Mouse (Mus musculus) stomach, embryonic 15.5 days (tissue): ENCODE measurements at regions not wholly inside any gene's neighbourhood (a gene's known extent, or its start where the extent isn't known, plus 50 kb on each side); places are given as distances from the start of the nearest gene placed in this dataset.

Experiments
- ATAC-seq: fragments of 200-750 bp; cut with Nextera tagmentation; 2 replicates; pipeline ENCODE4 v1.8.0; 2017; ENCODE audit warnings: low read depth, moderate number of reproducible peaks, moderate TSS enrichment; ENCODE audit not compliant: insufficient read depth, low FRiP score
- H3K27ac ChIP-seq: fragments of 300-500 bp; sonication (generic); 2 replicates; pipeline ENCODE4 v1.5.1; 2015; ENCODE audit warnings: mild to moderate bottlenecking, inconsistent platforms
- H3K27me3 ChIP-seq: fragments of 300-500 bp; sonication (generic); replicated peaks from 2 replicates; pipeline ENCODE4 v1.6.1; 2015; ENCODE audit warnings: inconsistent platforms
- H3K36me3 ChIP-seq: fragments of 300-500 bp; sonication (generic); 2 replicates; pipeline ENCODE4 v1.6.1; 2015; ENCODE audit warnings: inconsistent platforms
- H3K4me1 ChIP-seq: fragments of 300-500 bp; sonication (generic); 2 replicates; pipeline ENCODE4 v1.6.1; 2015; ENCODE audit warnings: inconsistent platforms
- H3K4me2 ChIP-seq: fragments of 300-500 bp; sonication (generic); 2 replicates; pipeline ENCODE4 v1.6.1; 2015; ENCODE audit warnings: mild to moderate bottlenecking, inconsistent platforms
- H3K4me3 ChIP-seq: fragments of 300-500 bp; sonication (generic); replicated peaks from 2 replicates; pipeline ENCODE4 v1.5.1; 2015; ENCODE audit warnings: inconsistent platforms
- H3K9ac ChIP-seq: fragments of 300-500 bp; sonication (generic); 2 replicates; pipeline ENCODE4 v1.6.1; 2015; ENCODE audit warnings: inconsistent platforms
- H3K9me3 ChIP-seq: fragments of 300-500 bp; sonication (generic); 2 replicates; pipeline ENCODE4 v1.6.1; 2016; ENCODE audit warnings: inconsistent platforms
- WGBS: fragments of 180-500 bp; shearing (Covaris S2); methylation state at CpG from one replicate; pipeline ENCODE4 v1.1.7; 2015; 5-methylcytosine and 5-hydroxymethylcytosine counted together

DNA sequence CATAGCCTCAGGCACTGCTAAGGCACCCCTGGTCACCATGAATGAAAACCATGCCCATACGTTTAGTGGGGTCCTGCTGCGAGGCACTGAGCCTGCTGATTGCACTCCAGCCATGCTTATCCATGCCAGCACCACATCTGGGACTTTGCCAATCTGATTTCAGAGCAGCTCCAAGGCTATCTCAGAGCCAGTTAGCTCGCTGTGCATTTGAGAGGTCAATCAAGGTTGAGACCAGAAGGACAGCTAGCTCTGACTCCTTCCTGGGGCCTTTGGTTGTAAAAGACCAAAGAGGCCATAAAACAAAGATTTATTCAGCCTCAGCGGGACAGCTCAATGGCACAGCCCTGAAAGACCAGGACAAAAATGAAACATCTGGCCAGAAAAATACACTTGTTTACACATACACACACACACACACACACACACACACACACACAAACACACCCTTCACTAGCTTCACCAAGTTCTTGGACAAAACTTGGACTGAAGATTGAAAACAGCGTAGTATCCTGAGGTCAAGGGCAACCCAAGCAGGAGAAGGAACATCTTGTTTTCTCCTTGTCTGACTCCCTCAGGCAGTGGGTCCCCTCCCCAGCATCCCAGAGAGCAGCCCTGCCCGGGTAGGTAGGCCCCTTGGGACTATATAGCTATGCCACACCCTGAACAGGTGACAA is 201.5 kb upstream of the Dio3 start:
- Histone ChIP-seq H3K9ac (no peak overlapping the region), H3K4me1 (no peaks in the 10 kb centered on the region), H3K9me3 (no peaks in the 10 kb centered on the region), H3K4me3 (no peak overlapping the region), H3K27ac (0 out of 2 replicates have a peak overlapping the region, but pooled peaks have one; percentile 2), H3K36me3 (no peaks in the 10 kb centered on the region), H3K4me2 (no peak overlapping the region), H3K27me3 (no peaks in the 10 kb centered on the region)
- no peak for ATAC-seq
- 66% methylated on average over 6 of the region's 6 CpGs for WGBS

DNA sequence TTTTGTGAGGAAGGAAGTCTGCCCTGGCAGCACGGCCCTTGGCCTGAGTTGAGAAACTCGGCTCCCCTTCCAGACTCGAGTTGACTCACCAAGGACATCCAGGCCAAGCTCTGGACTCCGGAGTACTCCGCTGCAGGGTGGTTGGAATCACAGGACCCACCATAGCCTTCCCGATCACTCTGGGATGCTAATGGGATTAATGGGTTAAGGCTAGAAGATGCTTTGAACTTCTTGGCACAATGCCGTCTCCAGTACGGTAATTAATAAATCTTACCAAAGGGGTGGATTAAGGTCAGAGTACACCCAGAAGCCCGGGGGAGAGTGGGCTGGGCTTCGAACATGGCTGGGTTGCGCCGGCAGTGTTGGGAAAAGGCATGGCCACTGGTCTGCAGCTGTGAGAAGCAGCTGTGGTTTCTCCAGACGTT is 200.8 kb upstream of the Dio3 start:
- 0 out of 2 replicates have a peak overlapping the region, but pooled peaks have one; percentile 2 for H3K27ac ChIP-seq
- ATAC-seq = no peak

DNA sequence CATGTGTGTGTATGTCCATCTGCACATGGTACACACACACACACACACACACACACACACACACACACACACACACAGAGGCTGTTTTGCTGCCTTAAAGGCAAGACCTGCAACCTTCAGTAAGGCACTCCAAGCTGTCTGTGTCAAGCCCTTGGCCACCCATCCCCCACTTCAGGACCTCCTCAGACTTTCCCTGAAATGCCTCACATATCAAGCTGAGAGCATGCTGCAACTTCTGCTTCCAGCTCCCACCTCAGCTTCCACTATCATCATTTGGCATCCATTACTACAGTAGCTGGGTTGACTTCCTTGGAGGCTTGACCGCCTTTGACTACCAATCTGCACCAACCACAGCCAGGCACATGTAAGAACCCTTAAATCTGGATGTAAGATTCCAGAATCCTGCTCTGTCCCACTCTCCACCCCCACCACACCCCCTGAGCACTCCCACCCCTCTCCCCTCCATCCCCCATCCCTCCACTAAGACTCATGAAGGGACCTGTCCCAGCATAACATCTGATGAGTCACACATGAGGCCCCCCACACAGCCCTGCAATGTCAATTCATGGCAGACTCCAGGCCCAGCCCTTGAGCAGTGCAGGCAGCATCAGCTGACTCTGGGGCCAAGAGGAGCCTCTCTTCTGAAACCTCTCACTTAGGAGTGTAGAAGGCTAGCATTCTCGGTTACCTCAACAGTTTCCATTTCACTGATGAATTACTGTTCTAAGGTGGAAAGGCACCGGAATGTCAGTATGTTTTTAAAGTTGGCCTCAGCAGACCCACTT is 196.8 kb upstream of the Dio3 start:
- Histone ChIP-seq H3K27me3 (no peaks in the 10 kb centered on the region), H3K9ac (no peak overlapping the region), H3K4me3 (no peak overlapping the region), H3K4me1 (no peaks in the 10 kb centered on the region), H3K4me2 (no peak overlapping the region), H3K27ac (no peak overlapping the region), H3K36me3 (no peaks in the 10 kb centered on the region), H3K9me3 (no peaks in the 10 kb centered on the region)
- no peak for ATAC-seq
- 81% methylated on average over 3 of the region's 3 CpGs for WGBS

More for the DNA sequence above, 200.8 kb upstream of the Dio3 start:
- no peak overlapping the region for H3K9ac ChIP-seq
- H3K9me3 ChIP-seq = no peaks in the 10 kb centered on the region
- WGBS = 54% methylated on average over 13 of the region's 13 CpGs
- no peak overlapping the region for H3K4me2 ChIP-seq
- no peaks in the 10 kb centered on the region for H3K27me3 ChIP-seq
- no peaks in the 10 kb centered on the region for H3K36me3 ChIP-seq
- no peak overlapping the region for H3K4me3 ChIP-seq
- H3K4me1 ChIP-seq = no peaks in the 10 kb centered on the region

- Histone ChIP-seq H3K36me3 (no peaks in the 10 kb centered on the region), H3K9ac (no peak overlapping the region), H3K4me2 (no peak overlapping the region), H3K4me3 (no peak overlapping the region), H3K4me1 (no peaks in the 10 kb centered on the region), H3K27me3 (no peaks in the 10 kb centered on the region), H3K9me3 (no peaks in the 10 kb centered on the region), H3K27ac (no peak overlapping the region)
- no peak for ATAC-seq
- WGBS = 29% methylated on average over 13 of the region's 13 CpGs
Observed at GRCm38 (mm10) chr12:110082921-110083320, 195.9 kb upstream of the Dio3 start.

DNA sequence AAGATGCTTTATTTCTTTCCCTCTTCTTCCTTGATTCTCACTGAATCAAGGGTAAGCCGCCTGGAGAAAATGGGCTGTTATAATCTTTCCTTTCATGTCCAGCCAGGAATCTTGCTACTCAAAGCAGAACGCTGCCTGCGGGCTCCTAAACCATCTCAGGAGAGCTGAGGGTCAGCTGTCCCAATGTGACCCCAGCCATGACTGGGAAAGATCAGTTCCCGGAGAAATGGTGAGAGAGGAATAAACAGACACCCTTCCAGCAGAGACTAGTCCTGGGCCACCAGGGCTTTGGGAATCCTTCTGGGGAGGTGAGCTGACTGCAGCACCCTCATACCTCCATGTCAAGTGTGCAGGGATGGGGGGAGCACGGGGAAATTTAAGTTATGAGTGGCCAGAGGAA is 195.4 kb upstream of the Dio3 start:
- no peak for ATAC-seq
- H3K9ac ChIP-seq = no peak overlapping the region
- H3K4me3 ChIP-seq = no peak overlapping the region
- no peaks in the 10 kb centered on the region for H3K9me3 ChIP-seq
- H3K27ac ChIP-seq = no peak overlapping the region
- WGBS = 57% methylated on average over 5 of the region's 5 CpGs
- no peaks in the 10 kb centered on the region for H3K4me1 ChIP-seq
- no peaks in the 10 kb centered on the region for H3K36me3 ChIP-seq
- H3K4me2 ChIP-seq = no peak overlapping the region
- H3K27me3 ChIP-seq = no peaks in the 10 kb centered on the region

DNA sequence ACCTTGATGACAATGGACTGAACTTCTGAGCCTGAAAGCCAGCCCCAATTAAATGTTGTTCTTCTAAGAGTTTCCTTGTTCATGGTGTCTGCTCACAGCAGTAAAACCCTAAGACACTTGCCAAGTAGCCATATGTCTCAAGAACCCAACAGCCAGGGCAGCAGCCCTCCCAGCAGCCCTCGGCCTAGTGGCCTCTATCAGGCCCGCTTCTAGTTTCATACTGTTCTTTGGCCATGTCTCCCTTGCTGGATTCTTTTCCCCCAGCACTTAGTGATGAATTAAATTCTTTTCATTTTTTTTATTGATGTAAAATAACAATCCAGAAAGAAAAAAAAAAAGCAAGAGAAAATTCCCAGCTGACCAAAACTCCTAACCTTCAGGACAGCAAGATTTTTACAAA is 191.9 kb upstream of the Dio3 start:
- Histone ChIP-seq H3K27me3 (no peaks in the 10 kb centered on the region), H3K36me3 (no peaks in the 10 kb centered on the region), H3K9ac (no peak overlapping the region), H3K4me2 (no peak overlapping the region), H3K27ac (no peak overlapping the region), H3K4me1 (no peaks in the 10 kb centered on the region), H3K9me3 (no peaks in the 10 kb centered on the region), H3K4me3 (no peak overlapping the region)
- 73% methylated on average over 2 of the region's 2 CpGs for WGBS
- ATAC-seq = no peak

DNA sequence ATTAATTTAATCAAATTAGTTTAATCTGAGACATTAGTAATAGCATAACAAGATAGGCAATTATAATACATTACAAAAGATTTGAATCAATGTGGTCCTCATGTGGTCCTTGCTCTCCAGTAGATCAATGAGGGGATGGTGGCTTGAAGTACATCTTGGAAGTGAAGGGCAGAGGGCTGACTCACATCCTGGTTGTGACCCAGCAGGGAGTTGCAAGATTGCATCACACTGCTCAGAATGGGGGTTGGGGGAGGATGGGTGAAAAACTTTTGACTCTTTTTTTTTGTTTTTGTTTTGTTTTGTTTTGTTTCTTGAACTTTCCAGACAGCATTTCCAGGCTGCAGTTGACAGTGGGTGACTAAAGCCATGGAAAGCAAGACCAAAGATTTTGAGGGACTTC is 191.1 kb upstream of the Dio3 start:
- H3K27ac ChIP-seq = no peak overlapping the region
- H3K4me2 ChIP-seq = no peak overlapping the region
- no peaks in the 10 kb centered on the region for H3K27me3 ChIP-seq
- no peaks in the 10 kb centered on the region for H3K36me3 ChIP-seq
- H3K4me1 ChIP-seq = no peaks in the 10 kb centered on the region
- no peak overlapping the region for H3K9ac ChIP-seq
- no peak overlapping the region for H3K4me3 ChIP-seq
- H3K9me3 ChIP-seq = no peaks in the 10 kb centered on the region
- no peak for ATAC-seq

- Histone ChIP-seq H3K4me1 (no peaks in the 10 kb centered on the region), H3K9ac (no peak overlapping the region), H3K9me3 (no peaks in the 10 kb centered on the region), H3K27ac (no peak overlapping the region), H3K4me3 (no peak overlapping the region), H3K36me3 (no peaks in the 10 kb centered on the region), H3K4me2 (no peak overlapping the region), H3K27me3 (no peaks in the 10 kb centered on the region)
- no peak for ATAC-seq
- 82% methylated on average over 7 of the region's 7 CpGs for WGBS
Observed at GRCm38 (mm10) chr12:110102186-110102585, 176.7 kb upstream of the Dio3 start.

GRCm38 (mm10) chr12:110112051-110112722 is 166.7 kb upstream of the Dio3 start:
- H3K27me3 ChIP-seq = no peaks in the 10 kb centered on the region
- no peak overlapping the region for H3K27ac ChIP-seq
- no peaks in the 10 kb centered on the region for H3K4me1 ChIP-seq
- H3K36me3 ChIP-seq = no peaks in the 10 kb centered on the region
- no peak overlapping the region for H3K4me3 ChIP-seq
- H3K9ac ChIP-seq = no peak overlapping the region
- 48% methylated on average over 11 of the region's 11 CpGs for WGBS
- H3K9me3 ChIP-seq = no peaks in the 10 kb centered on the region
- no peak overlapping the region for H3K4me2 ChIP-seq
- ATAC-seq = no peak; the same call in 1 of the 2 replicates

DNA sequence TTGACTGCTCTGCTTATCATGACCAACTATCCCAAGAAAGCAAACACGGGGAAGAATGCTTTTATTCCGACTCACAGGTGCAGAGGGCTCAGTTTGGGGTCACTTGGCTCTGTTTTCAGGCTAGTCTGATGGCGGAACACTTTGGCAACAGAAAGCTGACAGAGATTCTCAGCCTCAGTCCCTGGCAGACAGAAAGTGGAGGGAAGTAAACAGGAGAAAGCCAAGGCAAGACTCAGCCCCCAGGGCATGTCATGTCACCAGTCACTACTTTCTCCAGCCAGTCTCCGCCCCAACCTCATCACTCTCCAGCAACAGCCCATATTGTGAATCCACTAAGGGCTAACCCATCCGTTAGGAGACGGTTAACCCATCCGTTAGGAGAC is 166.2 kb upstream of the Dio3 start:
- Histone ChIP-seq H3K27me3 (no peaks in the 10 kb centered on the region), H3K4me2 (no peak overlapping the region), H3K36me3 (no peaks in the 10 kb centered on the region), H3K27ac (no peak overlapping the region), H3K9me3 (no peaks in the 10 kb centered on the region), H3K9ac (no peak overlapping the region), H3K4me1 (no peaks in the 10 kb centered on the region), H3K4me3 (no peak overlapping the region)
- WGBS = 62% methylated on average over 7 of the region's 7 CpGs
- ATAC-seq = no peak

GRCm38 (mm10) chr12:110120141-110120540 is 158.7 kb upstream of the Dio3 start:
- ATAC-seq = no peak
- H3K4me3 ChIP-seq = no peak overlapping the region
- H3K9ac ChIP-seq = no peak overlapping the region
- WGBS = 58% methylated on average over 7 of the region's 7 CpGs
- no peaks in the 10 kb centered on the region for H3K4me1 ChIP-seq
- H3K27me3 ChIP-seq = no peaks in the 10 kb centered on the region
- no peak overlapping the region for H3K4me2 ChIP-seq
- no peak overlapping the region for H3K27ac ChIP-seq
- H3K36me3 ChIP-seq = no peaks in the 10 kb centered on the region
- no peaks in the 10 kb centered on the region for H3K9me3 ChIP-seq

GRCm38 (mm10) chr12:110122976-110123375 is 155.9 kb upstream of the Dio3 start:
- no peak overlapping the region for H3K9ac ChIP-seq
- H3K9me3 ChIP-seq = no peaks in the 10 kb centered on the region
- no peak overlapping the region for H3K4me3 ChIP-seq
- H3K27me3 ChIP-seq = no peaks in the 10 kb centered on the region
- no peak for ATAC-seq
- no peak overlapping the region for H3K4me2 ChIP-seq
- no peaks in the 10 kb centered on the region for H3K4me1 ChIP-seq
- no peaks in the 10 kb centered on the region for H3K36me3 ChIP-seq
- 46% methylated on average over 4 of the region's 4 CpGs for WGBS
- H3K27ac ChIP-seq = no peak overlapping the region
